Mouse (Mus musculus) forebrain, embryonic 12.5 days (tissue): ENCODE measurements around the gene Ppm1m. TPM values are rescaled to one million over a fixed set of nuclear protein-coding genes. Genes with fewer than 3 reads are reported as not detected.

Source experiments
- microRNA counts: library from miRNA; unstranded; fragments of <30 nt; microRNA quantifications from one replicate; lab custom pipeline; 2017
- microRNA-seq: library from miRNA; unstranded; fragments of <30 nt; microRNA quantifications from one replicate; pipeline ENCODE4, GENCODE M21; 2017
- polyA plus RNA-seq: library from polyadenylated mRNA; unstranded; fragments of >200 nt; fragmentation: Nextera tagmentation; extraction: Ambion mirVana; gene quantifications from 2 replicates; pipeline ENCODE4 v1.2.1, GENCODE M21; 2016

The Ppm1m gene
- polyA plus RNA-seq, 1 experiment from 2014 or later, result 33.3 TPM

MicroRNAs encoded within 50 kb of the gene (microRNA counts, 519-probe panel; counts per million panel counts)
- microRNA mmu-let-7g (lab: Ali Mortazavi, UCI), result 6,995 counts per million, percentile 92 among the panel's probes with 10 or more counts

Small RNA genes lying within 50 kb of the gene (microRNA-seq; reads per million reads assigned to microRNA genes)
- gene Mir135a-1, result 408 reads per million, percentile 67 among the genes with 10 or more reads in this experiment
- gene Mirlet7g, result 27,837 reads per million, percentile 99 among the genes with 10 or more reads in this experiment

Other genes with a start within 250 kb of the Ppm1m start
- gene Col6a5, start 239.1 kb downstream of the Ppm1m start, polyA plus RNA-seq, result 0.08 and 0.18 TPM in 2 replicates
- 0.27 and 0.70 TPM in 2 replicates for gene Col6a4, start 103.0 kb downstream of the Ppm1m start, polyA plus RNA-seq
- 9.1 and 10.2 TPM in 2 replicates for gene Glyctk, start 41.6 kb downstream of the Ppm1m start, polyA plus RNA-seq
- gene Wdr82, start 28.8 kb downstream of the Ppm1m start, polyA plus RNA-seq, result 38.1 and 41.2 TPM in 2 replicates
- 53.9 and 59.3 TPM in 2 replicates for gene Twf2, start 3.4 kb upstream of the Ppm1m start, polyA plus RNA-seq
- gene Tlr9, start 22.9 kb upstream of the Ppm1m start, polyA plus RNA-seq, result not detected in 2 replicates
- gene Alas1, start 48.9 kb upstream of the Ppm1m start, polyA plus RNA-seq, result 78.0 and 79.0 TPM in 2 replicates
- gene Poc1a, start 81.3 kb upstream of the Ppm1m start, polyA plus RNA-seq, result 23.4 and 23.8 TPM in 2 replicates
- 12.1 and 16.3 TPM in 2 replicates for gene Dusp7, start 168.9 kb upstream of the Ppm1m start, polyA plus RNA-seq
- 757 and 770 TPM in 2 replicates for gene Rpl29, start 229.7 kb upstream of the Ppm1m start, polyA plus RNA-seq
- gene Acy1, start 238.6 kb upstream of the Ppm1m start, polyA plus RNA-seq, result 38.0 and 42.6 TPM in 2 replicates
- 4.4 TPM in 2 replicates for gene Abhd14b, start 247.7 kb upstream of the Ppm1m start, polyA plus RNA-seq
- gene Abhd14a, start 247.9 kb upstream of the Ppm1m start, polyA plus RNA-seq, result 37.7 and 39.0 TPM in 2 replicates